Mouse (Mus musculus) cortical plate, adult 2 months (tissue): Measurements from ENCODE around the gene Zfp385a.

Experiments
- CTCF ChIP-seq: fragments of 200-500 bp; IDR thresholded peaks from 2 replicates; pipeline ENCODE4 v1.5.1; 2011; ENCODE audit warnings: mild to moderate bottlenecking, control low read depth, low read length; ENCODE audit not compliant: insufficient read depth; ENCODE audit errors: extremely low read depth
- POLR2A ChIP-seq: fragments of 200-500 bp; IDR thresholded peaks from 2 replicates; pipeline ENCODE4 v1.6.1; 2011; ENCODE audit warnings: mild to moderate bottlenecking, low read length, control low read depth; ENCODE audit not compliant: insufficient read depth; ENCODE audit errors: extremely low read depth

DNA sequence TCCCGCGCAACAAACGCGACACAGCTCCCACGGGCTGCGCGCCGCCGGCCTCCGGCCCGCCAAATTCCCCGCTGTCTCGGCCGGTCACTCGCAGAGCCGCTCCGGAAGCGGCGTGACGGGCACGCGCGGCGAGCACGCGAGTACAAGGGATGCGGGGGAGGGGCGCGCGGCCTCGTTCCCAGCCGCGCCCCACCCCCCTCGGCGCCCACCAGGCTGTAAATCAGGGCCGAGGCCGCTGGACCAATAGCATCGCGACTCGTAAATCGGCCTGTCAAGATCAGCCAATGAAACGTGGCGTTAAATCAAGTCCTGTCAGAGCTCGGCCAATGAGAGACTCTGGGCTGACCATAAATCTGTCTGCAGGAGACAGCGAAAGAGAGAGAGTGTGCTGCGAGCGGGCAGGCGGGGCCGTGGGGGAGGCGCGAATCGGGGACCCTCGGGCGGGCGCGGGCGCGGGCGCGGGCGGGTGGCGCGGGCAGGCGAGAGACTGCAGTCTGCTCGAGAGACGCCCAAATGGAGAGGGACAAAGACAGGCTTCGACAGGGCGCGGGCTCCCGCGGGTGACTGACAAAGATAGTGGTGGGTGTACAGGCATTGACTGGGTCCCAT is 34.7 kb downstream of the Zfp385a start:
- TF ChIP-seq CTCF (no peak), POLR2A (peak; percentile 68; the same call in 1 of the 2 replicates)
